Mouse (Mus musculus): Measurements from ENCODE around the gene Psat1. TPM values are rescaled to one million over a fixed set of nuclear protein-coding genes. Genes with fewer than 3 reads are reported as not detected.

Psat1 gene
- polyA plus RNA-seq, 1 experiment from 2014 or later = 264 TPM

GRCm38 (mm10) chr19:15892146-15892545, 55.0 kb downstream of the Psat1 start:
- ATAC-seq (replicated peaks; ENCODE audit: low FRiP score) (no peak), DNase-seq (ENCODE audit: low spot score) (no peak)
- H3K4me3 ChIP-seq (ENCODE audit: low read depth, low read length) = no peak overlapping the region
- H3K4me1 ChIP-seq (replicated peaks; ENCODE audit: control insufficient read depth, insufficient read depth, low read length) = no peaks in the 10 kb centered on the region
- H3K9ac ChIP-seq (ENCODE audit: low read depth, low read length) = no peak overlapping the region
- H3K36me3 ChIP-seq (ENCODE audit: control insufficient read depth, insufficient read depth, low read length) = no peaks in the 10 kb centered on the region
- H3K9me3 ChIP-seq (ENCODE audit: control insufficient read depth, low read length) = no peaks in the 10 kb centered on the region
- no peak overlapping the region for H3K27ac ChIP-seq (ENCODE audit: low read depth, low read length)
- 86% methylated on average over 4 of the region's 4 CpGs for WGBS
- no peak overlapping the region for H3K4me2 ChIP-seq
- H3K27me3 ChIP-seq (replicated peaks; ENCODE audit: control insufficient read depth, insufficient read depth, low read length) = no peaks in the 10 kb centered on the region

GRCm38 (mm10) chr19:15888466-15888865, 58.7 kb downstream of the Psat1 start:
- H3K9me3 ChIP-seq (ENCODE audit: control insufficient read depth, low read length) = no peaks in the 10 kb centered on the region
- no peak overlapping the region for H3K9ac ChIP-seq (ENCODE audit: low read depth, low read length)
- H3K36me3 ChIP-seq (ENCODE audit: control insufficient read depth, insufficient read depth, low read length) = no peaks in the 10 kb centered on the region
- no peak overlapping the region for H3K4me2 ChIP-seq
- no peak overlapping the region for H3K4me3 ChIP-seq (ENCODE audit: low read depth, low read length)
- no peak for DNase-seq (ENCODE audit: low spot score)
- no peak for ATAC-seq (replicated peaks; ENCODE audit: low FRiP score)
- H3K4me1 ChIP-seq (replicated peaks; ENCODE audit: control insufficient read depth, insufficient read depth, low read length) = no peaks in the 10 kb centered on the region
- H3K27me3 ChIP-seq (replicated peaks; ENCODE audit: control insufficient read depth, insufficient read depth, low read length) = no peaks in the 10 kb centered on the region
- H3K27ac ChIP-seq (ENCODE audit: low read depth, low read length) = no peak overlapping the region
- WGBS = 91% methylated on average over 4 of the region's 4 CpGs

- Histone ChIP-seq H3K4me3 (ENCODE audit: low read depth, low read length) (peak overlapping the region; percentile 31), H3K27me3 (replicated peaks; ENCODE audit: control insufficient read depth, insufficient read depth, low read length) (no peaks in the 10 kb centered on the region), H3K4me2 (peak overlapping the region; percentile 41), H3K4me1 (replicated peaks; ENCODE audit: control insufficient read depth, insufficient read depth, low read length) (no peaks in the 10 kb centered on the region), H3K27ac (ENCODE audit: low read depth, low read length) (no peak overlapping the region), H3K36me3 (ENCODE audit: control insufficient read depth, insufficient read depth, low read length) (no peaks in the 10 kb centered on the region), H3K9ac (ENCODE audit: low read depth, low read length) (no peak overlapping the region), H3K9me3 (ENCODE audit: control insufficient read depth, low read length) (no peaks in the 10 kb centered on the region)
- DNase-seq (ENCODE audit: low spot score) = no peak
- peak; percentile 71 for ATAC-seq (replicated peaks; ENCODE audit: low FRiP score)
- 60% methylated on average over 11 of the region's 11 CpGs for WGBS
Observed at GRCm38 (mm10) chr19:15882705-15883426, 64.3 kb downstream of the Psat1 start.

GRCm38 (mm10) chr19:15880731-15881130, 66.4 kb downstream of the Psat1 start:
- no peaks in the 10 kb centered on the region for H3K9me3 ChIP-seq (ENCODE audit: control insufficient read depth, low read length)
- no peaks in the 10 kb centered on the region for H3K27me3 ChIP-seq (replicated peaks; ENCODE audit: control insufficient read depth, insufficient read depth, low read length)
- H3K36me3 ChIP-seq (ENCODE audit: control insufficient read depth, insufficient read depth, low read length) = no peaks in the 10 kb centered on the region
- no peak for ATAC-seq (replicated peaks; ENCODE audit: low FRiP score)
- no peak overlapping the region for H3K4me2 ChIP-seq
- no peak overlapping the region for H3K9ac ChIP-seq (ENCODE audit: low read depth, low read length)
- H3K4me3 ChIP-seq (ENCODE audit: low read depth, low read length) = no peak overlapping the region
- DNase-seq (ENCODE audit: low spot score) = no peak
- H3K4me1 ChIP-seq (replicated peaks; ENCODE audit: control insufficient read depth, insufficient read depth, low read length) = no peaks in the 10 kb centered on the region
- 86% methylated on average over 8 of the region's 8 CpGs for WGBS
- H3K27ac ChIP-seq (ENCODE audit: low read depth, low read length) = no peak overlapping the region

GRCm38 (mm10) chr19:15879271-15879670, 67.9 kb downstream of the Psat1 start:
- 93% methylated on average over 5 of the region's 5 CpGs for WGBS
- Histone ChIP-seq H3K27ac (ENCODE audit: low read depth, low read length) (no peak overlapping the region), H3K9me3 (ENCODE audit: control insufficient read depth, low read length) (no peaks in the 10 kb centered on the region), H3K27me3 (replicated peaks; ENCODE audit: control insufficient read depth, insufficient read depth, low read length) (no peaks in the 10 kb centered on the region), H3K36me3 (ENCODE audit: control insufficient read depth, insufficient read depth, low read length) (no peaks in the 10 kb centered on the region), H3K4me2 (no peak overlapping the region), H3K4me3 (ENCODE audit: low read depth, low read length) (no peak overlapping the region), H3K4me1 (replicated peaks; ENCODE audit: control insufficient read depth, insufficient read depth, low read length) (no peaks in the 10 kb centered on the region), H3K9ac (ENCODE audit: low read depth, low read length) (no peak overlapping the region)
- DNase-seq (ENCODE audit: low spot score) (no peak), ATAC-seq (replicated peaks; ENCODE audit: low FRiP score) (no peak)

GRCm38 (mm10) chr19:15868865-15869698, 78.1 kb downstream of the Psat1 start:
- H3K9me3 ChIP-seq (ENCODE audit: control insufficient read depth, low read length) = no peaks in the 10 kb centered on the region
- no peaks in the 10 kb centered on the region for H3K36me3 ChIP-seq (ENCODE audit: control insufficient read depth, insufficient read depth, low read length)
- no peaks in the 10 kb centered on the region for H3K27me3 ChIP-seq (replicated peaks; ENCODE audit: control insufficient read depth, insufficient read depth, low read length)
- no peak overlapping the region for H3K4me3 ChIP-seq (ENCODE audit: low read depth, low read length)
- H3K4me1 ChIP-seq (replicated peaks; ENCODE audit: control insufficient read depth, insufficient read depth, low read length) = no peaks in the 10 kb centered on the region
- 39% methylated on average over 7 of the region's 7 CpGs for WGBS
- H3K4me2 ChIP-seq = no peak overlapping the region
- DNase-seq (ENCODE audit: low spot score) (no peak), ATAC-seq (replicated peaks; ENCODE audit: low FRiP score) (no peak)
- H3K27ac ChIP-seq (ENCODE audit: low read depth, low read length) = no peak overlapping the region
- H3K9ac ChIP-seq (ENCODE audit: low read depth, low read length) = no peak overlapping the region

GRCm38 (mm10) chr19:15866851-15867250, 80.3 kb downstream of the Psat1 start:
- no peaks in the 10 kb centered on the region for H3K36me3 ChIP-seq (ENCODE audit: control insufficient read depth, insufficient read depth, low read length)
- ATAC-seq (replicated peaks; ENCODE audit: low FRiP score) (no peak), DNase-seq (ENCODE audit: low spot score) (no peak)
- no peaks in the 10 kb centered on the region for H3K27me3 ChIP-seq (replicated peaks; ENCODE audit: control insufficient read depth, insufficient read depth, low read length)
- H3K4me3 ChIP-seq (ENCODE audit: low read depth, low read length) = no peak overlapping the region
- no peaks in the 10 kb centered on the region for H3K4me1 ChIP-seq (replicated peaks; ENCODE audit: control insufficient read depth, insufficient read depth, low read length)
- no peaks in the 10 kb centered on the region for H3K9me3 ChIP-seq (ENCODE audit: control insufficient read depth, low read length)
- 70% methylated on average over 4 of the region's 4 CpGs for WGBS
- H3K4me2 ChIP-seq = no peak overlapping the region
- H3K27ac ChIP-seq (ENCODE audit: low read depth, low read length) = no peak overlapping the region
- H3K9ac ChIP-seq (ENCODE audit: low read depth, low read length) = no peak overlapping the region

- Histone ChIP-seq H3K9ac (ENCODE audit: low read depth, low read length) (no peak overlapping the region), H3K4me2 (no peak overlapping the region), H3K9me3 (ENCODE audit: control insufficient read depth, low read length) (no peaks in the 10 kb centered on the region), H3K27me3 (replicated peaks; ENCODE audit: control insufficient read depth, insufficient read depth, low read length) (no peaks in the 10 kb centered on the region), H3K4me1 (replicated peaks; ENCODE audit: control insufficient read depth, insufficient read depth, low read length) (no peaks in the 10 kb centered on the region), H3K4me3 (ENCODE audit: low read depth, low read length) (no peak overlapping the region), H3K27ac (ENCODE audit: low read depth, low read length) (no peak overlapping the region), H3K36me3 (ENCODE audit: control insufficient read depth, insufficient read depth, low read length) (no peaks in the 10 kb centered on the region)
- 90% methylated on average over 1 of the region's 1 CpGs for WGBS
- DNase-seq (ENCODE audit: low spot score) = no peak
- no peak for ATAC-seq (replicated peaks; ENCODE audit: low FRiP score)
Observed at GRCm38 (mm10) chr19:15866126-15866525, 81.0 kb downstream of the Psat1 start.

- Histone ChIP-seq H3K4me1 (replicated peaks; ENCODE audit: control insufficient read depth, insufficient read depth, low read length) (no peaks in the 10 kb centered on the region), H3K36me3 (ENCODE audit: control insufficient read depth, insufficient read depth, low read length) (no peaks in the 10 kb centered on the region), H3K4me3 (ENCODE audit: low read depth, low read length) (no peak overlapping the region), H3K9me3 (ENCODE audit: control insufficient read depth, low read length) (no peaks in the 10 kb centered on the region), H3K9ac (ENCODE audit: low read depth, low read length) (no peak overlapping the region), H3K4me2 (no peak overlapping the region), H3K27me3 (replicated peaks; ENCODE audit: control insufficient read depth, insufficient read depth, low read length) (no peaks in the 10 kb centered on the region), H3K27ac (ENCODE audit: low read depth, low read length) (no peak overlapping the region)
- no peak for DNase-seq (ENCODE audit: low spot score)
- no peak for ATAC-seq (replicated peaks; ENCODE audit: low FRiP score)
Observed at GRCm38 (mm10) chr19:15865431-15865830, 81.7 kb downstream of the Psat1 start.

All from liver, embryonic 11.5 days (tissue).